Mouse (Mus musculus): ENCODE results near the gene Stap2.
A peak's percentile ranks its signal among the peaks of the same experiment; 100 is the strongest.

Stap2 gene

GRCm38 (mm10) chr17:56007444-56008355, 2.3 kb upstream of the Stap2 start:
- no peak for DNase-seq (ENCODE audit: low spot score in 2 of 2)

GRCm38 (mm10) chr17:56006956-56007355, 1.6 kb upstream of the Stap2 start:
- DNase-seq (ENCODE audit: low spot score in 2 of 2): no peak

- DNase-seq (ENCODE audit: low spot score in 2 of 2): no peak
Observed at GRCm38 (mm10) chr17:56003000-56003399, 2.4 kb downstream of the Stap2 start.

GRCm38 (mm10) chr17:55999794-56000499, 5.4 kb downstream of the Stap2 start:
- no peak for DNase-seq (ENCODE audit: low spot score in 2 of 2)

GRCm38 (mm10) chr17:55996007-55996406, 9.4 kb downstream of the Stap2 start:
- DNase-seq (ENCODE audit: low spot score in 2 of 2): no peak

- no peak for DNase-seq (ENCODE audit: low spot score in 2 of 2)
Observed at GRCm38 (mm10) chr17:55990278-55990898, 15.0 kb downstream of the Stap2 start.

- DNase-seq (ENCODE audit: low spot score in 2 of 2): peak; percentile 85 to 91
Observed at GRCm38 (mm10) chr17:55986030-55986961, 19.1 kb downstream of the Stap2 start, which contains the start of gene Fsd1. Gene Fsd1 (plus strand): TSS chr17:55986509.

GRCm38 (mm10) chr17:55977301-55977700, 28.1 kb downstream of the Stap2 start:
- no peak for DNase-seq (ENCODE audit: low spot score in 2 of 2)

- peak; percentile 81 to 85 for DNase-seq (ENCODE audit: low spot score in 2 of 2)
Observed at GRCm38 (mm10) chr17:55976255-55976862, 29.0 kb downstream of the Stap2 start.

GRCm38 (mm10) chr17:55971453-55971852, 33.9 kb downstream of the Stap2 start:
- DNase-seq (ENCODE audit: low spot score in 2 of 2): no peak

- no peak for DNase-seq (ENCODE audit: low spot score in 2 of 2)
Observed at GRCm38 (mm10) chr17:55969966-55970891, 35.2 kb downstream of the Stap2 start, which contains the start of gene Shd. Gene Shd (plus strand): TSS chr17:55970467.

- peak in 1 of 2 experiments; percentile 43 for DNase-seq (ENCODE audit: low spot score in 2 of 2)
Observed at GRCm38 (mm10) chr17:55969560-55969959, 35.8 kb downstream of the Stap2 start.

- DNase-seq (ENCODE audit: low spot score in 2 of 2): no peak
Observed at GRCm38 (mm10) chr17:55968210-55968609, 37.2 kb downstream of the Stap2 start.

GRCm38 (mm10) chr17:55967186-55967585, 38.2 kb downstream of the Stap2 start:
- no peak for DNase-seq (ENCODE audit: low spot score in 2 of 2)

- DNase-seq (ENCODE audit: low spot score in 2 of 2): no peak
Observed at GRCm38 (mm10) chr17:55964996-55965395, 40.4 kb downstream of the Stap2 start.

- no peak for DNase-seq (ENCODE audit: low spot score in 2 of 2)
Observed at GRCm38 (mm10) chr17:55964496-55964895, 40.9 kb downstream of the Stap2 start.

- DNase-seq (ENCODE audit: low spot score in 2 of 2): peak in 1 of 2 experiments; percentile 0
Observed at GRCm38 (mm10) chr17:55963171-55963570, 42.2 kb downstream of the Stap2 start.

GRCm38 (mm10) chr17:55961631-55962030, 43.8 kb downstream of the Stap2 start:
- DNase-seq (ENCODE audit: low spot score in 2 of 2): no peak

- no peak for DNase-seq (ENCODE audit: low spot score in 2 of 2)
Observed at GRCm38 (mm10) chr17:55960791-55961190, 44.6 kb downstream of the Stap2 start.
